Mouse (Mus musculus): ENCODE results near the gene A930002H24Rik. TPM values are rescaled to one million over a fixed set of nuclear protein-coding genes. Genes with fewer than 3 reads are reported as not detected.

A930002H24Rik gene
- not detected in 2 replicates for polyA plus RNA-seq (2012; rRNA removed)

DNA sequence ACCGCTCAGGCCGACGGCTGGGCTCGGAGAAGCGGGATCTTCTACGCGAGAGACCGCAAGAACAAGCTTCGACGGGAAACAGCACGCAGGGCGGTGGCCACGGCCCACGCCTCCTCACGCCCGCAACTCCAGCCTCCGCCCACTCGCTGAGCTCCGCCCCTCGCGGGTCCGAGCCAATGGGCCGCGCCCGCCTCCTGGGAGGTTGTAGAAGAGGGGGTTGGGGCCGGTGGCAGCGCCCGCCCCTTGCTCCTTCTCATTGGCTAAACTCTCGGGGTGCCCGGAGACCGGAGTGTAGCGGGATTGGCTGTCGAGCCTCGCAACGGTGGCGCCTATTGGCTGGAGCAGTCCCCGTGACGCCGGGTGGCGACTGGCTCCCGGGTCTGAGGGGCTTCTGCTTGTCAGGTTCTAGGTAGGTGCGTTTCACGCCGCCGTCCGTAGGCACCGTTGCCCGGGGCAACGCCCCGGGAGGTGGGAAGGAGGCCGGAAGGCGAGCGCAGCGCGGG is at the start of gene A930002H24Rik:
TSS of gene A930002H24Rik (minus strand) at position 145 of the 503 bp plus-strand sequence.
- TF ChIP-seq POLR2A (IDR thresholded peaks at IDR 0.05; ENCODE audit: control insufficient read depth, extremely low read depth, insufficient read depth, low read length, poor library complexity) (no peak), CTCF (IDR thresholded peaks at IDR 0.05; ENCODE audit: borderline replicate concordance, control insufficient read depth, extremely low read depth, insufficient read depth, low read length, poor library complexity) (no peak)
- H3K27me3 ChIP-seq (ENCODE audit: control insufficient read depth, insufficient read depth, low read length), result peaks cover 18% of the 10 kb centered on the region
- DNase-seq, result peak; percentile 84
- H3K36me3 ChIP-seq (ENCODE audit: control insufficient read depth, insufficient read depth, low read length), result no peaks in the 10 kb centered on the region
- H3K27ac ChIP-seq (ENCODE audit: control insufficient read depth, insufficient read depth, low read length), result no peak within 1 kb of the TSS
- H3K4me1 ChIP-seq (replicated peaks; ENCODE audit: control insufficient read depth, insufficient read depth, low read length), result peaks cover 16% of the 10 kb centered on the region
- under 1% methylated on average over 55 of the region's 55 CpGs for WGBS
- peak within 1 kb of the TSS; percentile 51 for H3K4me3 ChIP-seq (ENCODE audit: control insufficient read depth, insufficient read depth, low read length)

DNA sequence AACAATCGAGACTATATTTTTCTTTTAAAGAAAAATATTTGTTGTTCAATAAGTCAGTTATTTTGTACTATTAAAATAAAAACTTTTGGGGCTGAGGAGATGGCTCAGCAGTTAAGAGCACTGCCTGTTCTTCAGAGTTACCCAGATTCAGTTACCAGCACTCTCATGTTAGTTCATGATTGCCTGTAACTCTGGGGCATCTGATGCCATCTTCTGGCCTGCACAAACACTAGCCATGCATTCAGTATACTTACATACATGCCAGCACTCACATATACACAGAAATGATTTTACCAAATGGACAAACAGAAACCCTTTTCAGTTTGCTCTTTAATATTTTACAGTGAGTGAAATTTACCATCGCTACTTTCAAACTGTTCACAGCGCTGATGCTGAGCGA is 45.7 kb upstream of the A930002H24Rik start:
- TF ChIP-seq CTCF (IDR thresholded peaks at IDR 0.05; ENCODE audit: borderline replicate concordance, control insufficient read depth, extremely low read depth, insufficient read depth, low read length, poor library complexity), result no peak
- TF ChIP-seq POLR2A (IDR thresholded peaks at IDR 0.05; ENCODE audit: control insufficient read depth, extremely low read depth, insufficient read depth, low read length, poor library complexity), result no peak
- H3K4me1 ChIP-seq (replicated peaks; ENCODE audit: control insufficient read depth, insufficient read depth, low read length), result no peaks in the 10 kb centered on the region
- no peaks in the 10 kb centered on the region for H3K27me3 ChIP-seq (ENCODE audit: control insufficient read depth, insufficient read depth, low read length)
- DNase-seq, result no peak
- H3K27ac ChIP-seq (ENCODE audit: control insufficient read depth, insufficient read depth, low read length), result no peak overlapping the region
- H3K4me3 ChIP-seq (ENCODE audit: control insufficient read depth, insufficient read depth, low read length), result no peak overlapping the region
- WGBS, result 97% methylated on average over 4 of the region's 4 CpGs
- no peaks in the 10 kb centered on the region for H3K36me3 ChIP-seq (ENCODE audit: control insufficient read depth, insufficient read depth, low read length)

DNA sequence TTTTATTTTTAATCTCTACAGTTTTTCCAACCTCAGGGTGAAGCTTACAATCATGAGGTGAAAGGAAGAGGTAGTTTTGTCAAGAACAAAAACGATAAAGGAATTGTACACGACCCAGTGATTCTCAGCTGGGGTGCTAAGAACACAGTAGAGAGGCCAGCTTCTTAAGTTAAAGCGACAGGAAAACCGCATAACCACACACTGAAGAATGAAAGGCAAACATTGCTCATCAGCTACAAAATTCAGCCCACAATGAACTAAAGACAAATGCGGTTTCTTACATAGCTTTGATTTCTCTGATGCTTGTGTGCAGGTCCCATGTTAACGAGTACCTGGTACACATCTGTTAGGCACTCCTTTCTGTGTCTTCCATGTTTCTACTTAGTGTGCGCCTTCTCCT is 33.5 kb upstream of the A930002H24Rik start:
- Histone ChIP-seq H3K4me3 (ENCODE audit: control insufficient read depth, insufficient read depth, low read length) (no peak overlapping the region), H3K4me1 (replicated peaks; ENCODE audit: control insufficient read depth, insufficient read depth, low read length) (no peaks in the 10 kb centered on the region), H3K36me3 (ENCODE audit: control insufficient read depth, insufficient read depth, low read length) (no peaks in the 10 kb centered on the region), H3K27me3 (ENCODE audit: control insufficient read depth, insufficient read depth, low read length) (no peaks in the 10 kb centered on the region), H3K27ac (ENCODE audit: control insufficient read depth, insufficient read depth, low read length) (no peak overlapping the region)
- no peak for TF ChIP-seq CTCF (IDR thresholded peaks at IDR 0.05; ENCODE audit: borderline replicate concordance, control insufficient read depth, extremely low read depth, insufficient read depth, low read length, poor library complexity)
- TF ChIP-seq POLR2A (IDR thresholded peaks at IDR 0.05; ENCODE audit: control insufficient read depth, extremely low read depth, insufficient read depth, low read length, poor library complexity), result no peak
- WGBS, result 21% methylated on average over 7 of the region's 7 CpGs
- no peak for DNase-seq

DNA sequence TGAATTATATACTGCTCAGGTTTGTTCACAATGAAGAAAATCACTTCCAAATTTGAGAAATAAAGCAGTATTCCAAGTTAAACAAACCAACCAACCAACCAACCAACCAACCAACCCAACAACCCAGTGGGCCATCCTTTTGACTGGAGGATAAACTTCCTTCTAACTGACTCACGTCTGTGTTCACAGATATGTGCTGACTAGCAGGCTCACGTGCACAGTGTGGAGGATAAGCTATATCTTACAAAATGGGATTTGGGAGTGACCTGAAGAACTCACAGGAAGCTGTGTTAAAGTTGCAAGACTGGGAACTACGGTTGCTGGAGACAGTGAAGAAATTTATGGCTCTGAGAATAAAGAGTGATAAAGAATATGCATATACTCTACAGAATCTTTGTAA is 32.2 kb upstream of the A930002H24Rik start:
- WGBS, result 83% methylated on average over 3 of the region's 3 CpGs
- H3K36me3 ChIP-seq (ENCODE audit: control insufficient read depth, insufficient read depth, low read length), result no peaks in the 10 kb centered on the region
- DNase-seq, result no peak
- H3K4me1 ChIP-seq (replicated peaks; ENCODE audit: control insufficient read depth, insufficient read depth, low read length), result no peaks in the 10 kb centered on the region
- H3K27me3 ChIP-seq (ENCODE audit: control insufficient read depth, insufficient read depth, low read length), result no peaks in the 10 kb centered on the region
- no peak overlapping the region for H3K4me3 ChIP-seq (ENCODE audit: control insufficient read depth, insufficient read depth, low read length)
- TF ChIP-seq CTCF (IDR thresholded peaks at IDR 0.05; ENCODE audit: borderline replicate concordance, control insufficient read depth, extremely low read depth, insufficient read depth, low read length, poor library complexity) (no peak), POLR2A (IDR thresholded peaks at IDR 0.05; ENCODE audit: control insufficient read depth, extremely low read depth, insufficient read depth, low read length, poor library complexity) (no peak)
- no peak overlapping the region for H3K27ac ChIP-seq (ENCODE audit: control insufficient read depth, insufficient read depth, low read length)

DNA sequence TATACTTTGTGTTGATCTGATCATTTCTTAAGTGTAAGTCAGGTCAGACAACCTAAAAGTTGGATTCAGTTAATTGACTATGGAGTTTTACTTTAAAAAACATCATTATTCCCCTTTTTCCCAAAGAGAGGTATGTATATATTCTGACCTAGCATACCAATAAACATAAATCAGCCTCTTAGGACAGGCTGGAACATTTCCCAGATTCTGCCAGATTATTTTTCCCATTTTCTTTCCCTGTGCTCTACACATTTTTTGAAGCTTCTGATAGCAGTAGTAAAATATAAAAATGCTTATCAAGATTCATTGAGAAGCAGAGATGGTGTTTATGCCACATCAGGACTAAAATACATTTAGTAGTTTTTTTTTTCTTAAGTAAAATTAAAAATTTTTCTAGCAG is 27.0 kb upstream of the A930002H24Rik start:
- no peak for TF ChIP-seq CTCF (IDR thresholded peaks at IDR 0.05; ENCODE audit: borderline replicate concordance, control insufficient read depth, extremely low read depth, insufficient read depth, low read length, poor library complexity)
- TF ChIP-seq POLR2A (IDR thresholded peaks at IDR 0.05; ENCODE audit: control insufficient read depth, extremely low read depth, insufficient read depth, low read length, poor library complexity), result no peak
- H3K27ac ChIP-seq (ENCODE audit: control insufficient read depth, insufficient read depth, low read length), result no peak overlapping the region
- no peaks in the 10 kb centered on the region for H3K36me3 ChIP-seq (ENCODE audit: control insufficient read depth, insufficient read depth, low read length)
- DNase-seq, result no peak
- H3K4me3 ChIP-seq (ENCODE audit: control insufficient read depth, insufficient read depth, low read length), result no peak overlapping the region
- no peaks in the 10 kb centered on the region for H3K27me3 ChIP-seq (ENCODE audit: control insufficient read depth, insufficient read depth, low read length)
- no peaks in the 10 kb centered on the region for H3K4me1 ChIP-seq (replicated peaks; ENCODE audit: control insufficient read depth, insufficient read depth, low read length)

DNA sequence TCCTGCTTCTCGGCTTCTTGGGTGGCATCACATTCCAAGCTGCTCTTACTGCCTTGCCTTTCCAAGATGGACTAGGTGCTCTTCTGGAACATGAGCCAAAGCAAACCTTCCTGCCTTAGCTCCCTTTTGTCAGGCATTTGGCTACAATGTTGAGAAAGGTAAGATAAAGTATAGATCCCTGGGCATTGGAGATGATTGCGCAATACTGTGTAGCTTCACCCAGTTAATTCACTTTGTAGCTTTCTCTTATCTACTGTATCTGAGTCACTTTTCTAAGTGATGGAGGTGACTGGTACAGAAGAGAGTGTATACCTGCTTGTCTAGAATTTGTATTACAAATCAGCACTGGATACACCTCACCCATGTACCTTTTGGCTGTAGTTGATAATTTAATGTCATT is 23.4 kb upstream of the A930002H24Rik start:
- Histone ChIP-seq H3K27ac (ENCODE audit: control insufficient read depth, insufficient read depth, low read length) (no peak overlapping the region), H3K4me3 (ENCODE audit: control insufficient read depth, insufficient read depth, low read length) (no peak overlapping the region), H3K36me3 (ENCODE audit: control insufficient read depth, insufficient read depth, low read length) (no peaks in the 10 kb centered on the region), H3K27me3 (ENCODE audit: control insufficient read depth, insufficient read depth, low read length) (no peaks in the 10 kb centered on the region), H3K4me1 (replicated peaks; ENCODE audit: control insufficient read depth, insufficient read depth, low read length) (no peaks in the 10 kb centered on the region)
- TF ChIP-seq CTCF (IDR thresholded peaks at IDR 0.05; ENCODE audit: borderline replicate concordance, control insufficient read depth, extremely low read depth, insufficient read depth, low read length, poor library complexity) (no peak), POLR2A (IDR thresholded peaks at IDR 0.05; ENCODE audit: control insufficient read depth, extremely low read depth, insufficient read depth, low read length, poor library complexity) (no peak)
- no peak for DNase-seq
- WGBS, result 99% methylated on average over 2 of the region's 2 CpGs

DNA sequence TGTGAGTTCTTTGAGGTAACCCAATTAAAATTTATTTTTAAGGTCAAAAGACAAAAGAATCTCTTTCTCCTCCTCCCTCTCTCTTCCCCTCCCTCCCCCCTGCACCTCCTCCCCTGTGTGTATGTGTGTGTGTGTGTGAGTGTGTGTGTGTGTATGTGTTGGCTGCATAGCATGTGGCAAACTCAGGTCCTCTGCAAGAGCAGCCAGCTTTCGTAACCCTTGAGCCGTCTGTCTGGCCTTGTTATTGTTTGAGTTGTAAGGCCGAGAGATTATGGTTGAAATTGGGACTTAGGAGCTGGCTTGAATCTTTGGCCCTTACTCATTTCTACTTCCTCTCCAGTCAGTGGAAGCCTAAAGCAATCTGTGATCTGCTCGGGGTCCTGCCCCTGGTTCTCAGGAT is 16.4 kb upstream of the A930002H24Rik start:
- no peak overlapping the region for H3K27ac ChIP-seq (ENCODE audit: control insufficient read depth, insufficient read depth, low read length)
- H3K27me3 ChIP-seq (ENCODE audit: control insufficient read depth, insufficient read depth, low read length), result no peaks in the 10 kb centered on the region
- no peaks in the 10 kb centered on the region for H3K4me1 ChIP-seq (replicated peaks; ENCODE audit: control insufficient read depth, insufficient read depth, low read length)
- H3K36me3 ChIP-seq (ENCODE audit: control insufficient read depth, insufficient read depth, low read length), result no peaks in the 10 kb centered on the region
- H3K4me3 ChIP-seq (ENCODE audit: control insufficient read depth, insufficient read depth, low read length), result no peak overlapping the region
- TF ChIP-seq POLR2A (IDR thresholded peaks at IDR 0.05; ENCODE audit: control insufficient read depth, extremely low read depth, insufficient read depth, low read length, poor library complexity) (no peak), CTCF (IDR thresholded peaks at IDR 0.05; ENCODE audit: borderline replicate concordance, control insufficient read depth, extremely low read depth, insufficient read depth, low read length, poor library complexity) (no peak)
- no peak for DNase-seq
- 96% methylated on average over 4 of the region's 4 CpGs for WGBS

Data from thymus, adult 2 months (tissue).